Mouse (Mus musculus): ENCODE measurements around the gene Sympk.
"Not testable (repeated sequence)": the region's sequence is repeated elsewhere in the genome, so short reads cannot be mapped to it uniquely, and the experiment has no call there.

Gene Sympk

GRCm38 (mm10) chr7:19052345-19053135 is 28.4 kb downstream of the Sympk start:
- DNase-seq = no peak

- DNase-seq = no peak
Measured at GRCm38 (mm10) chr7:19053136-19053532, 29.0 kb downstream of the Sympk start.

- DNase-seq = peak; percentile 41
Measured at GRCm38 (mm10) chr7:19054047-19054776, 30.0 kb downstream of the Sympk start, which contains the start of gene Rsph6a. Gene Rsph6a, plus strand, starts transcription at chr7:19054690.

- DNase-seq = no peak
Measured at GRCm38 (mm10) chr7:19054777-19055076, 30.6 kb downstream of the Sympk start.

GRCm38 (mm10) chr7:19055108-19055507 is 30.9 kb downstream of the Sympk start:
- no peak for DNase-seq

GRCm38 (mm10) chr7:19057405-19057804 is 33.2 kb downstream of the Sympk start:
- no peak for DNase-seq

- DNase-seq = no peak
Measured at GRCm38 (mm10) chr7:19065896-19066295, 41.7 kb downstream of the Sympk start.

GRCm38 (mm10) chr7:19067063-19067462 is 42.9 kb downstream of the Sympk start:
- no peak for DNase-seq

GRCm38 (mm10) chr7:19067935-19068334 is 43.8 kb downstream of the Sympk start:
- no peak for DNase-seq

GRCm38 (mm10) chr7:19068707-19069106 is 44.5 kb downstream of the Sympk start:
- DNase-seq = peak; percentile 78

- no peak for DNase-seq
Measured at GRCm38 (mm10) chr7:19069500-19069899, 45.3 kb downstream of the Sympk start.

GRCm38 (mm10) chr7:19071024-19071423 is 46.8 kb downstream of the Sympk start:
- not testable (repeated sequence) for DNase-seq

GRCm38 (mm10) chr7:19073504-19073903 is 49.3 kb downstream of the Sympk start:
- DNase-seq = no peak

- no peak for DNase-seq
Measured at GRCm38 (mm10) chr7:19074494-19074893, 50.3 kb downstream of the Sympk start.

- DNase-seq = no peak
Measured at GRCm38 (mm10) chr7:19075231-19075630, 51.1 kb downstream of the Sympk start.

GRCm38 (mm10) chr7:19075723-19076585 is 51.8 kb downstream of the Sympk start, which contains the start of gene Dmwd:
Gene Dmwd, plus strand, starts transcription at chr7:19076227.
- peak; percentile 98 for DNase-seq

GRCm38 (mm10) chr7:19076586-19076991 is 52.4 kb downstream of the Sympk start:
- DNase-seq = peak; percentile 37

- peak; percentile 39 for DNase-seq
Measured at GRCm38 (mm10) chr7:19077761-19078160, 53.6 kb downstream of the Sympk start.

- no peak for DNase-seq
Measured at GRCm38 (mm10) chr7:19078732-19079131, 54.6 kb downstream of the Sympk start.

GRCm38 (mm10) chr7:19080451-19080950 is 56.3 kb downstream of the Sympk start:
- DNase-seq = no peak

- no peak for DNase-seq
Measured at GRCm38 (mm10) chr7:19082171-19082570, 58.0 kb downstream of the Sympk start.

- DNase-seq = no peak
Measured at GRCm38 (mm10) chr7:19083096-19083495, 58.9 kb downstream of the Sympk start.

- DNase-seq = peak; percentile 40
Measured at GRCm38 (mm10) chr7:19083701-19084100, 59.5 kb downstream of the Sympk start, which contains the start of gene Dmpk. Gene Dmpk, plus strand, starts transcription at chr7:19083849.

All from kidney, postnatal 14 days (tissue).